Mouse (Mus musculus) lung, postnatal 0 days (tissue): ENCODE measurements around the gene Asic2.

Experiments
- CTCF ChIP-seq: IDR thresholded peaks from 2 replicates; pipeline ENCODE4 v1.5.1; 2016; ENCODE audit warnings: antibody characterized with exemption, mild to moderate bottlenecking
- EP300 ChIP-seq: IDR thresholded peaks from 2 replicates; pipeline ENCODE4 v1.6.1; 2016; ENCODE audit warnings: antibody characterized with exemption, mild to moderate bottlenecking, control low read depth

DNA sequence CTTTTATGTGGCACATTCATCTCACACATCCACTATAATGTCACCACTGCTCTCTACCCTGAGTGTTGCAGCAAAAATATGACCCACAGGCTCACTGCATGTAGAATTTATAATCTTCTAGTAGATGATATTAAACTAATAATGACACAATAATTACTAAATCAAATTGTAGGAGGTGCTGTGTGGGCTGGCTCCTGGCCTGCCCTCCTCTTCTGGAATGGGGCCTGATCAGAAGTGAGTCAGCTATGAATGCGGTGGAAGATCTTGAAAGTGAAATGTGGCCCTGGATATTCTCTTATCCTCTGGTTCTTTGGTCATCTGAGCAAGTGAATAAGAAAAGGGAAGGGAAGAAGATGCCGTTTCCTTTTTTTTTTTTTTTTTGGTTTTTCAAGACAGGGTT, 582.1 kb downstream of the Asic2 start:
- TF ChIP-seq EP300, result no peak
- TF ChIP-seq CTCF, result no peak
